Mouse (Mus musculus): ENCODE results near the gene Gm13305. TPM values are rescaled to one million over a fixed set of nuclear protein-coding genes. Genes with fewer than 3 reads are reported as not detected.
"Not testable (repeated sequence)": the region's sequence is repeated elsewhere in the genome, so short reads cannot be mapped to it uniquely, and the experiment has no call there.

Gene Gm13305
- 0.31 and 1.6 TPM in 2 replicates for polyA plus RNA-seq (2012; rRNA removed)

GRCm38 (mm10) chr4:42168503-42168902 lies at the start of gene Gm13305:
Gene Gm13305, minus strand, starts transcription at chr4:42168603.
- not testable (repeated sequence) for DNase-seq (ENCODE audit: low read depth)

GRCm38 (mm10) chr4:42184980-42185372 lies 16.6 kb upstream of the Gm13305 start:
- not testable (repeated sequence) for DNase-seq (ENCODE audit: low read depth)

- DNase-seq (ENCODE audit: low read depth), result not testable (repeated sequence)
Measured at GRCm38 (mm10) chr4:42184324-42184979, 16.0 kb upstream of the Gm13305 start.

- DNase-seq (ENCODE audit: low read depth), result not testable (repeated sequence)
Measured at GRCm38 (mm10) chr4:42183234-42184197, 15.1 kb upstream of the Gm13305 start.

- DNase-seq (ENCODE audit: low read depth), result not testable (repeated sequence)
Measured at GRCm38 (mm10) chr4:42178243-42178642, 9.8 kb upstream of the Gm13305 start.

- not testable (repeated sequence) for DNase-seq (ENCODE audit: low read depth)
Measured at GRCm38 (mm10) chr4:42153136-42153535, 15.3 kb downstream of the Gm13305 start, which contains the start of gene Gm13306. Gene Gm13306, plus strand, starts transcription at chr4:42153436.

GRCm38 (mm10) chr4:42114517-42114916 lies 53.9 kb downstream of the Gm13305 start, which contains the start of gene Gm13304:
Gene Gm13304, plus strand, starts transcription at chr4:42114817.
- not testable (repeated sequence) for DNase-seq (ENCODE audit: low read depth)

Other genes starting within 250 kb of the Gm13305 start
- 1.6 and 3.8 TPM in 2 replicates for gene Gm20878, start 227.0 kb downstream of the Gm13305 start, polyA plus RNA-seq (2012; rRNA removed)
- gene Fam205a4, start 202.5 kb downstream of the Gm13305 start, polyA plus RNA-seq (2012; rRNA removed), result 0.10 and 0.20 TPM in 2 replicates
- gene Gm21093, start 133.9 kb downstream of the Gm13305 start, polyA plus RNA-seq (2012; rRNA removed), result 0.07 and 0.13 TPM in 2 replicates
- not detected in 2 replicates for gene Gm3893, start 77.4 kb downstream of the Gm13305 start, polyA plus RNA-seq (2012; rRNA removed)
- not detected in 2 replicates for gene Gm13304, start 53.8 kb downstream of the Gm13305 start, polyA plus RNA-seq (2012; rRNA removed)
- gene Gm13306, start 15.2 kb downstream of the Gm13305 start, polyA plus RNA-seq (2012; rRNA removed), result not detected in 2 replicates
- gene Gm10600, start 72.0 kb upstream of the Gm13305 start, polyA plus RNA-seq (2012; rRNA removed), result not detected in 2 replicates
- not detected in 2 replicates for gene Ccl21b, start 87.2 kb upstream of the Gm13305 start, polyA plus RNA-seq (2012; rRNA removed)
- gene Gm21953, start 125.7 kb upstream of the Gm13305 start, polyA plus RNA-seq (2012; rRNA removed), result not detected in 2 replicates
- 0.19 TPM in 1 of 2 replicates, not detected in the other for gene Fam205a3, start 149.7 kb upstream of the Gm13305 start, polyA plus RNA-seq (2012; rRNA removed)

All from gonadal fat pad, adult 2 months (tissue).